Mouse (Mus musculus) lung, embryonic 15.5 days (tissue): ENCODE measurements around the gene Polr3e. TPM values are rescaled to one million over a fixed set of nuclear protein-coding genes. Genes with fewer than 3 reads are reported as not detected.

Source experiments
- ATAC-seq: fragments of 200-750 bp; cut with Nextera tagmentation; 2 replicates; pipeline ENCODE4 v1.8.0; 2017; ENCODE audit warnings: moderate number of reproducible peaks, borderline replicate concordance; ENCODE audit not compliant: low FRiP score, low TSS enrichment; ENCODE audit errors: extremely low read depth
- H3K27ac ChIP-seq: fragments of 300-500 bp; sonication (generic); 2 replicates; pipeline ENCODE4 v1.5.1; 2015; ENCODE audit warnings: moderate library complexity, mild to moderate bottlenecking, inconsistent platforms
- H3K27me3 ChIP-seq: fragments of 300-500 bp; sonication (generic); 2 replicates; pipeline ENCODE4 v1.6.1; 2015; ENCODE audit warnings: inconsistent platforms
- H3K36me3 ChIP-seq: fragments of 300-500 bp; sonication (generic); 2 replicates; pipeline ENCODE4 v1.6.1; 2015; ENCODE audit warnings: inconsistent platforms
- H3K4me1 ChIP-seq: fragments of 300-500 bp; sonication (generic); 2 replicates; pipeline ENCODE4 v1.6.1; 2015; ENCODE audit warnings: inconsistent platforms
- H3K4me2 ChIP-seq: fragments of 300-500 bp; sonication (generic); 2 replicates; pipeline ENCODE4 v1.6.1; 2015; ENCODE audit warnings: inconsistent platforms, mild to moderate bottlenecking, moderate library complexity
- H3K4me3 ChIP-seq: fragments of 300-500 bp; sonication (generic); 2 replicates; pipeline ENCODE4 v1.5.1; 2015; ENCODE audit warnings: mild to moderate bottlenecking, inconsistent platforms
- H3K9ac ChIP-seq: fragments of 300-500 bp; sonication (generic); 2 replicates; pipeline ENCODE4 v1.6.1; 2015; ENCODE audit warnings: inconsistent platforms
- H3K9me3 ChIP-seq: fragments of 300-500 bp; sonication (generic); 2 replicates; pipeline ENCODE4 v1.6.1; 2016; ENCODE audit warnings: inconsistent platforms
- WGBS: fragments of 180-500 bp; shearing (Covaris S2); methylation state at CpG from one replicate; pipeline ENCODE4 v1.1.7; 2015; 5-methylcytosine and 5-hydroxymethylcytosine counted together
- polyA plus RNA-seq: library from polyadenylated mRNA; unstranded; fragments of >200 nt; fragmentation: Nextera tagmentation; extraction: Ambion mirVana; gene quantifications from 2 replicates; pipeline ENCODE4 v1.2.1, GENCODE M21; 2015

The Polr3e gene
- polyA plus RNA-seq, 1 experiment from 2014 or later = 34.0 TPM

- H3K4me1 ChIP-seq = peaks cover 17% of the 10 kb centered on the region
- no peak overlapping the region for H3K27ac ChIP-seq
- H3K4me2 ChIP-seq = peak overlapping the region; percentile 46; the same call in 1 of the 2 replicates
- WGBS = 22% methylated on average over 11 of the region's 11 CpGs
- no peaks in the 10 kb centered on the region for H3K9me3 ChIP-seq
- peak overlapping the region; percentile 87 for H3K4me3 ChIP-seq
- H3K9ac ChIP-seq = no peak overlapping the region
- no peak for ATAC-seq
- H3K27me3 ChIP-seq = no peaks in the 10 kb centered on the region
- no peaks in the 10 kb centered on the region for H3K36me3 ChIP-seq
These were observed 1.2 kb upstream of the Polr3e start for GRCm38 (mm10) chr7:120916262-120916875.

- Histone ChIP-seq H3K27ac (no peak overlapping the region), H3K36me3 (no peaks in the 10 kb centered on the region), H3K9ac (peak overlapping the region; percentile 10), H3K27me3 (no peaks in the 10 kb centered on the region), H3K4me3 (peak overlapping the region; percentile 87), H3K4me1 (peaks cover 17% of the 10 kb centered on the region), H3K4me2 (peak overlapping the region; percentile 46), H3K9me3 (no peaks in the 10 kb centered on the region)
- peak; percentile 91 for ATAC-seq
- 5% methylated on average over 12 of the region's 12 CpGs for WGBS
These were observed 309 bp upstream of the Polr3e start for GRCm38 (mm10) chr7:120917279-120917591.

GRCm38 (mm10) chr7:120918526-120918962 is 1.0 kb downstream of the Polr3e start:
- Histone ChIP-seq H3K9ac (peak overlapping the region; percentile 77), H3K27ac (peak overlapping the region; percentile 81), H3K4me1 (peaks cover 17% of the 10 kb centered on the region), H3K27me3 (no peaks in the 10 kb centered on the region), H3K36me3 (no peaks in the 10 kb centered on the region), H3K4me3 (peak overlapping the region; percentile 87), H3K9me3 (no peaks in the 10 kb centered on the region), H3K4me2 (peak overlapping the region; percentile 80)
- ATAC-seq = peak; percentile 27; the same call in 1 of the 2 replicates
- WGBS = 5% methylated on average over 10 of the region's 10 CpGs

- Histone ChIP-seq H3K4me3 (no peak overlapping the region), H3K36me3 (peaks cover 63% of the 10 kb centered on the region), H3K4me2 (no peak overlapping the region), H3K4me1 (no peaks in the 10 kb centered on the region), H3K9me3 (no peaks in the 10 kb centered on the region), H3K27ac (no peak overlapping the region), H3K9ac (no peak overlapping the region), H3K27me3 (no peaks in the 10 kb centered on the region)
- no peak for ATAC-seq
- WGBS = 92% methylated on average over 7 of the region's 7 CpGs
These were observed 15.6 kb downstream of the Polr3e start for GRCm38 (mm10) chr7:120933110-120933509.

GRCm38 (mm10) chr7:120933680-120934195 is 16.2 kb downstream of the Polr3e start:
- Histone ChIP-seq H3K27ac (no peak overlapping the region), H3K4me3 (no peak overlapping the region), H3K9me3 (no peaks in the 10 kb centered on the region), H3K27me3 (no peaks in the 10 kb centered on the region), H3K4me2 (no peak overlapping the region), H3K9ac (no peak overlapping the region), H3K4me1 (no peaks in the 10 kb centered on the region), H3K36me3 (peaks cover 63% of the 10 kb centered on the region)
- ATAC-seq = no peak
- WGBS = 75% methylated on average over 4 of the region's 5 CpGs

- Histone ChIP-seq H3K4me3 (no peak overlapping the region), H3K4me2 (no peak overlapping the region), H3K27ac (no peak overlapping the region), H3K36me3 (peaks cover 62% of the 10 kb centered on the region), H3K27me3 (no peaks in the 10 kb centered on the region), H3K4me1 (no peaks in the 10 kb centered on the region), H3K9ac (no peak overlapping the region), H3K9me3 (no peaks in the 10 kb centered on the region)
- ATAC-seq = no peak
- WGBS = 29% methylated on average over 5 of the region's 5 CpGs
These were observed 17.2 kb downstream of the Polr3e start for GRCm38 (mm10) chr7:120934716-120935115.

- Histone ChIP-seq H3K27me3 (no peaks in the 10 kb centered on the region), H3K27ac (no peak overlapping the region), H3K36me3 (peaks cover 71% of the 10 kb centered on the region), H3K9me3 (no peaks in the 10 kb centered on the region), H3K4me1 (no peaks in the 10 kb centered on the region), H3K4me3 (no peak overlapping the region), H3K4me2 (no peak overlapping the region), H3K9ac (no peak overlapping the region)
- no peak for ATAC-seq
- WGBS = 85% methylated on average over 4 of the region's 4 CpGs
These were observed 19.0 kb downstream of the Polr3e start for GRCm38 (mm10) chr7:120936522-120936921.

- Histone ChIP-seq H3K36me3 (peaks cover 79% of the 10 kb centered on the region), H3K4me1 (no peaks in the 10 kb centered on the region), H3K27me3 (no peaks in the 10 kb centered on the region), H3K9ac (no peak overlapping the region), H3K4me2 (no peak overlapping the region), H3K4me3 (no peak overlapping the region), H3K27ac (no peak overlapping the region), H3K9me3 (no peaks in the 10 kb centered on the region)
- no peak for ATAC-seq
- 62% methylated on average over 9 of the region's 9 CpGs for WGBS
These were observed 20.7 kb downstream of the Polr3e start for GRCm38 (mm10) chr7:120938206-120938605.

GRCm38 (mm10) chr7:120940343-120940742 is 22.8 kb downstream of the Polr3e start:
- Histone ChIP-seq H3K36me3 (peaks cover 80% of the 10 kb centered on the region), H3K4me2 (no peak overlapping the region), H3K27me3 (no peaks in the 10 kb centered on the region), H3K4me1 (no peaks in the 10 kb centered on the region), H3K9ac (no peak overlapping the region), H3K9me3 (no peaks in the 10 kb centered on the region), H3K4me3 (no peak overlapping the region), H3K27ac (no peak overlapping the region)
- 89% methylated on average over 12 of the region's 12 CpGs for WGBS
- ATAC-seq = no peak

GRCm38 (mm10) chr7:120941214-120941613 is 23.7 kb downstream of the Polr3e start:
- H3K4me3 ChIP-seq = no peak overlapping the region
- no peak overlapping the region for H3K4me2 ChIP-seq
- H3K9me3 ChIP-seq = no peaks in the 10 kb centered on the region
- no peak for ATAC-seq
- WGBS = 93% methylated on average over 6 of the region's 6 CpGs
- no peak overlapping the region for H3K27ac ChIP-seq
- peaks cover 81% of the 10 kb centered on the region for H3K36me3 ChIP-seq
- no peaks in the 10 kb centered on the region for H3K4me1 ChIP-seq
- H3K9ac ChIP-seq = no peak overlapping the region
- H3K27me3 ChIP-seq = no peaks in the 10 kb centered on the region

- Histone ChIP-seq H3K27ac (no peak overlapping the region), H3K4me3 (no peak overlapping the region), H3K4me2 (no peak overlapping the region), H3K9ac (no peak overlapping the region), H3K27me3 (no peaks in the 10 kb centered on the region), H3K4me1 (no peaks in the 10 kb centered on the region), H3K9me3 (no peaks in the 10 kb centered on the region), H3K36me3 (peaks cover 69% of the 10 kb centered on the region)
- ATAC-seq = no peak
- whole genome bisulfite sequencing = 66% methylated on average over 1 of the region's 1 CpGs
These were observed 25.0 kb downstream of the Polr3e start for GRCm38 (mm10) chr7:120942506-120942905.

- Histone ChIP-seq H3K4me1 (no peaks in the 10 kb centered on the region), H3K4me3 (no peak overlapping the region), H3K27me3 (no peaks in the 10 kb centered on the region), H3K4me2 (no peak overlapping the region), H3K36me3 (peaks cover 64% of the 10 kb centered on the region), H3K9me3 (no peaks in the 10 kb centered on the region), H3K9ac (no peak overlapping the region), H3K27ac (no peak overlapping the region)
- WGBS = 62% methylated on average over 7 of the region's 8 CpGs
- no peak for ATAC-seq
These were observed 26.5 kb downstream of the Polr3e start for GRCm38 (mm10) chr7:120943936-120944509.
